Mouse (Mus musculus): ENCODE data around the gene Tmem108.
"Not testable (repeated sequence)": the region's sequence is repeated elsewhere in the genome, so short reads cannot be mapped to it uniquely, and the experiment has no call there.

The Tmem108 gene

GRCm38 (mm10) chr9:103678531-103679060 lies 83.0 kb downstream of the Tmem108 start:
- no peak for DNase-seq

DNA sequence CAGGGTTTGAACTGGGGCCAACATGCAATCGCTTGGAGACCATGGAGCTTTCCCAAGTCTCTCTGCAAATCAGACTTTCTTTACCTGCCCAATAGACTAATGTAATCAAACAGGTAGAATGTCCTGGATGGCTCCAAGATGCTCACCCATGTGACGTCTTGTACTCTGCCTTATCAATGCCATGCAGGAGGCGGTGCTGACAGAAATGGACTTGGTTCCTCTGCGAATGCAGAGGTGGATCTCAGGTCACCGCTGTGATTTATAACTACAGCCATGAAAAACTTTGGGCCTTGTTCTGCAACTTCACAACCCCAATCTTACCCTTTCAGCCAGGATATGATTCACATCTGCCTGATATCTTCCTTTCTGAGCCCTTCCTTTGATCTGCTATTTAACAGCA lies 83.8 kb downstream of the Tmem108 start:
- DNase-seq = no peak

DNA sequence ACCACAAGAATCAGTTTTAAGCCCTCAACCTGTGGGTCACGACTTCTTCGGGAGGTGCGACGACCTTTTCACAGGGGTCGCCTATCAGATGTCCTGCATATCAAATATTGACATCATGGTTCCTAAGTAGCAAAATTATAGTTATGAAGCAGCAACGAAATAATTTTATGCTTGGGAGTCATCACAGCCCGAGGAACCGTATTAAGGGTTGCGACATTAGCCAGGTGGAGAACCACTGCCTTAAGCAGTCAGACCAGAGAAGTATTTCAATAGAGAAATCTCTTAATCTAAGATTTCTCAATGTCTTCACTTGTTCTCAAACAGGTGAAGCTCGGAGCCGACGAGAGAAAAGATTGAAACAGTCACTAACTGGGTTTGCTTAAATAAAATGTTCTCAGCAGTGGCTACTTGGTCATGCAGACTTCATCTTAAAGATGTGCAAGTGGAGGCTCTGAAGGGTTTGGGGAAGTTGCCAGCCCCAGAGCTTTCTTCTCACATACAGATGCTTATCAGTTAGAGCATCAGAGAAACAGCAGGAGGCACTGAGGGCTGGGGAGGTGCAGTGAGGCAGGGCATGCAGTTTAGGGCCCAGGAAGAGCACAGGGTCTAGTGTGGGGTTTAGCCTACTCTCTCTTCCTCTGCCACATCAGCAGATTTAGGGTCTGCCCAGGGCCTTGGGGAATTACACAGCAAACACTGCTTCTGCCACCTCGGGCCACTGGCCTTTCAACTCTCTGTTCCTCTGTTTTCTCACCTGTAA lies 85.7 kb downstream of the Tmem108 start:
- DNase-seq = peak; percentile 50

- no peak for DNase-seq
Observed at GRCm38 (mm10) chr9:103672881-103673280, 88.8 kb downstream of the Tmem108 start.

- not testable (repeated sequence) for DNase-seq
Observed at GRCm38 (mm10) chr9:103670592-103671113, 91.0 kb downstream of the Tmem108 start.

- DNase-seq = no peak
Observed at GRCm38 (mm10) chr9:103668830-103669229, 92.8 kb downstream of the Tmem108 start.

GRCm38 (mm10) chr9:103665817-103666216 lies 95.8 kb downstream of the Tmem108 start:
- DNase-seq = no peak

DNA sequence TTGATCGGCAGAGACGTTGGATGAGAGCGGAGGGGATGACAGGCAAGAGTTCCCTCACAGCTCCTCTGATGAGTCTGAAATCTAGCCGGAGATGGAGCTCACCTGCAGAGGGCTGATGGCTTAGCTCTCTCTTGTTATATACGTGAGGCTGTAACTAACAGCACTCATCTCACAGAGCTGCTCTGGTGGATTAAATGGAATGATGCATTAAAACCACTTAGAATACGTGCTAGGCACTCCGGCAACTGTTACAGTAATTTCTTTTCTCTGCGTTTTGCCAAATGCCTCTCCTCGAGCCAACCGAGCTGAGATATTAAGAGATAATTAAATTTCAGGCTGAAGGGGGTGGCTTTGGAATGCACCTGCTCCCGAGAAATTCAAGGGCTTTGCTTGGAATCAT lies 97.5 kb downstream of the Tmem108 start:
- no peak for DNase-seq

DNA sequence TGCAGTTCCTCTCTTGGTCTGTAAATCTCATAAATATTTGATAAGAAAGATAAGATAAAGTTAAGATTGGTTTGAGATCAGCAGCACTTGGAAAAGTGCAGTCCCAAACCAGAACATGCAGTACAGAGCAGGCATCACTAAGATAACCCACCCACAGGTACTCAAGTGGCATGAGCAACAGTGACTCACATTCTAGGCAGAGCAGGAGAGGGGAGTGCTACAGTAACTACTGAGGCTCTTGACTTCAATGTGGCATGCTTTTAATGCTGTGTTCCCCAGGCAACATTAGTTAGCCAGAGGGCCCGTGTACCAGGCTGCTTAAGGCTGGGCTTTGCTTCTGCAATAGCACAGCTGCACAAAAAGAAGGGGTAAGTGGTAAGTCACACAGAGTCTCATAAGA lies 99.8 kb downstream of the Tmem108 start:
- no peak for DNase-seq

DNA sequence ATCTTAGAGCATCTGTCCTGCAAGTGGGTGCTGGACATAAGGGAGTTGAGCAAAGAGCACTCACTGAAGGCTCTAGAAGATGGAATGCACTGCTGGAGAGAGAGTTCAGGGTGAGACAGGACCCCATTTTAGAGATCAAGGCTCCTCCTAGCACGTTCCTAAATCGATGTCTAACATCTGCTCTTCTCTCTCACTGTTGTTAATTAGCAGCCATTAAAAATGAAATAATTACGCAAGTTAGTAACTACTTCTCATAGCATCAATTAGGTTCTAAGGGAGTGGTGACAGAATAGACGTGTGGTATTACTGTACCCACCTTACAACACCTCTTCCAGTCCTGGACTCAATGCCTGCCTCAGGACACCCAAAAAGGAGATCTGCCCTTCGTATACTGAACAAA lies 103.7 kb downstream of the Tmem108 start:
- no peak for DNase-seq

GRCm38 (mm10) chr9:103657183-103657975 lies 104.3 kb downstream of the Tmem108 start:
- no peak for DNase-seq

GRCm38 (mm10) chr9:103653995-103654587 lies 107.5 kb downstream of the Tmem108 start:
- no peak for DNase-seq

DNA sequence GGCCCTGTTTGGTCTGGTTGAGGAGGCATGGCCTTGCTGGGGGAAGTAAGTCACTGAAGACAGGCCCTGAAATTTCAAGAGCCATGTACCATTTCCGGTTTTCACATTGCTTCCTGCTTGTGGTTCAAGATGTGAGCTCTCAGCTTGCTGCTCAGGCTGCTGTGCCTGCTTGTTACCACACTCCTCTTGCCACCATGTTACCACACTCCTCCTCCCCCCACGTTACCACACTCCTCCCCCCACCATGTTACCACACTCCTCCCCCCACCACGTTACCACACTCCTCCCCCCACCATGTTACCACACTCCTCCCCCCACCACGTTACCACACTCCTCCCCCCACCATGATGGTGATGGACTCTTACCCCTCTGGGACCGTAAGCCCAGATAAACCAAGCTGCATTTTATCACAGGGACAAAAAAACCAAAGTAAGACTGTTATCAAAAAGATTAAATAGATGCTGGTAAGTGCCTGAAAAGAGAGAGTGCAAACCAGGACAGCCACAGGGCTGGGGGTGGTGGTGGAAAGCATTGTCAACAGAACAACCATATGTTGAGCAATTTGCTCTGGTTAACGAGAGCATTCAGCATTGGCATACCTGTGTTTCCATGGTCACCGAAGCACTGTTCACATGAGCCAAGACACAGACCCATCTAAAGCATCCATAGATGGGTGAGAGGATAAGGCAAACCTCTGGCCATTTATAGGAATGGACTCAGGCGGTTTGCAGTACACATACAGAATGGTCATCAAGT lies 109.3 kb downstream of the Tmem108 start:
- no peak for DNase-seq

- no peak for DNase-seq
Observed at GRCm38 (mm10) chr9:103646605-103647004, 115.0 kb downstream of the Tmem108 start.

DNA sequence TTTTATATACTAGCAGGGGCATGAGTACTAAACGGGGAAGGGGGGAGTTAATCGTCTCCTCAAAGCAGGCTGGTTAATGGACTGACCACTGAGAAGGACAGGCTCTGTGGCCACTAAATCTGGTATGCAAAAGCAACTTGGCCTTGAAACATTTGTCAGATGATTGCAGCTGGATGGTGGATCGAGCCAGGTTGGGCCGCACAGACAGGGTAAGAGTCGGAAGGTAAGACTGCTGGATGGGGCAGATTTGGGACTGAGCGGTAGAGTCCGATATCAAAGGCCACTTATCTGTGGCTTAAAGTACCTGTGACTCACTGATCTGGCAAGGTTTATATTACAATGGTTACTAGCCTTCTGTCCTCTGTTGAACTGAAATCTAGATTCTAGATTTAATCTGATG lies 115.9 kb downstream of the Tmem108 start:
- DNase-seq = no peak

GRCm38 (mm10) chr9:103642300-103642699 lies 119.3 kb downstream of the Tmem108 start:
- DNase-seq = no peak

GRCm38 (mm10) chr9:103641340-103641739 lies 120.3 kb downstream of the Tmem108 start:
- DNase-seq = no peak

- DNase-seq = no peak
Observed at GRCm38 (mm10) chr9:103639413-103639812, 122.2 kb downstream of the Tmem108 start.

DNA sequence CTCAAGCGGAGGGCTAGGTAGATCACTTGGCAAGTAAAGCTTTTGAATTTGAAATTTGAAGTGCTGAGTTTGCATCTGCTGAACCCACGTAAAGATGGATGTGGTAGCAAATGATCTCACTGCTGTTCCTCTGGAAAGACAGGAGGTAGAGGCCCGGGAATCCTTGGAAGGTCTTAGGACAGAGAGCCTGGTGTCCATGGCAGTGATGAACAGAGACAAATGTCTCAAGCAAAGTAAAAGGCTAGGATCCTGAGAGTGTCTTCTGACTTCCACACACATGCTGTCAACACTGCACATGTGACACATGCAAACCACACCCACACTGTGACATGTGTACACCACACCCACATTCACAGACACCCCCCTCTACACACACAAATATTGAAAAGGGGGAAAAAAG lies 124.2 kb downstream of the Tmem108 start:
- no peak for DNase-seq

GRCm38 (mm10) chr9:103636847-103637246 lies 124.8 kb downstream of the Tmem108 start:
- no peak for DNase-seq

GRCm38 (mm10) chr9:103628861-103629469 lies 132.7 kb downstream of the Tmem108 start:
- DNase-seq = no peak

- peak; percentile 28 for DNase-seq
Observed at GRCm38 (mm10) chr9:103627404-103627900, 134.2 kb downstream of the Tmem108 start.
